Mouse (Mus musculus): Measurements from ENCODE around the gene Batf2. TPM values are rescaled to one million over a fixed set of nuclear protein-coding genes. Genes with fewer than 3 reads are reported as not detected.
A peak's percentile ranks its signal among the peaks of the same experiment; 100 is the strongest.

Batf2 gene
- polyA plus RNA-seq, 1 experiment from 2014 or later, result not detected

- no peak for ATAC-seq (ENCODE audit: low FRiP score)
- Histone ChIP-seq H3K4me3 (replicated peaks; ENCODE audit: low read length) (peak overlapping the region; percentile 90), H3K4me1 (replicated peaks; ENCODE audit: control insufficient read depth, insufficient read depth, low read length) (peaks cover 23% of the 10 kb centered on the region; the same call in 1 of the 2 replicates), H3K27me3 (ENCODE audit: control insufficient read depth, insufficient read depth, low read length) (no peaks in the 10 kb centered on the region), H3K27ac (peak overlapping the region; percentile 92), H3K9me3 (ENCODE audit: control insufficient read depth, low read length) (no peaks in the 10 kb centered on the region), H3K4me2 (replicated peaks) (peak overlapping the region; percentile 94), H3K9ac (peak overlapping the region; percentile 87), H3K36me3 (replicated peaks; ENCODE audit: control insufficient read depth, insufficient read depth) (peaks cover 51% of the 10 kb centered on the region)
- no peak for DNase-seq (ENCODE audit: low spot score)
- WGBS, result 6% methylated on average over 30 of the region's 32 CpGs
Observed at GRCm38 (mm10) chr19:6117346-6117985, 23.3 kb upstream of the Batf2 start.

- Histone ChIP-seq H3K36me3 (replicated peaks; ENCODE audit: control insufficient read depth, insufficient read depth) (peaks cover 48% of the 10 kb centered on the region), H3K4me3 (replicated peaks; ENCODE audit: low read length) (peak within 1 kb of the TSS; percentile 90), H3K27me3 (ENCODE audit: control insufficient read depth, insufficient read depth, low read length) (no peaks in the 10 kb centered on the region), H3K4me2 (replicated peaks) (peak within 1 kb of the TSS; percentile 94), H3K27ac (peak within 1 kb of the TSS; percentile 92), H3K9me3 (ENCODE audit: control insufficient read depth, low read length) (no peaks in the 10 kb centered on the region), H3K9ac (peak within 1 kb of the TSS; percentile 87), H3K4me1 (replicated peaks; ENCODE audit: control insufficient read depth, insufficient read depth, low read length) (peaks cover 23% of the 10 kb centered on the region; the same call in 1 of the 2 replicates)
- under 1% methylated on average over 73 of the region's 77 CpGs for WGBS
- ATAC-seq (ENCODE audit: low FRiP score) (peak; percentile 82), DNase-seq (ENCODE audit: low spot score) (peak; percentile 96)
Observed at GRCm38 (mm10) chr19:6117986-6118676, 22.7 kb upstream of the Batf2 start, which contains the start of gene Sac3d1. Gene Sac3d1, minus strand, starts transcription at chr19:6118650.

DNA sequence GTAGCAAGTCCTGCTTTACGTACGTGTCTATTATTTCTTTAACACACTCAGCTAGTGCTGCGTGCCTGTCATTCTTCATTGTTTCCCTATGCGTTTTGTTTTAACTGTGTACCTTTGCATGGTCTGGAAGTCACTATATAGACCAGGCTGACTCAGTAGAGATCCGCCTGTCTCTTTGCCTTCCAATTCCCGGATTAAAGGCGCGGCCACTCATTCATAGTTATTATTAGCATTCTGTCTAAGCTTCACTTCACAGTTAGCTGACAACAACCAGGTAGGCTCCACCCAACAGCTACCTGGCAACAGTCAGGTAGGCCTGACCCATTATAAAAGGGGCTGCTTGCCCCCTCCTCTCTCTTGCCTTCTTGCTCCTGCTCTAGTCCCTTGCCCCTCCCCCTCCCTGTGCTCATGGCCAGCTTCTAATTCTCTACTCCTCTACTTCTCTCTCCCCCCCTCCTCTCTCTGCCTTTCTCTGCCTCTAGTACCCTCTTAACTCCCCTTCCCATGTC is 22.1 kb upstream of the Batf2 start:
- Histone ChIP-seq H3K9me3 (ENCODE audit: control insufficient read depth, low read length) (no peaks in the 10 kb centered on the region), H3K9ac (peak overlapping the region; percentile 87), H3K36me3 (replicated peaks; ENCODE audit: control insufficient read depth, insufficient read depth) (peaks cover 46% of the 10 kb centered on the region), H3K27me3 (ENCODE audit: control insufficient read depth, insufficient read depth, low read length) (no peaks in the 10 kb centered on the region), H3K4me2 (replicated peaks) (peak overlapping the region; percentile 94), H3K27ac (peak overlapping the region; percentile 92), H3K4me1 (replicated peaks; ENCODE audit: control insufficient read depth, insufficient read depth, low read length) (peaks cover 23% of the 10 kb centered on the region; the same call in 1 of the 2 replicates), H3K4me3 (replicated peaks; ENCODE audit: low read length) (peak overlapping the region; percentile 90)
- ATAC-seq (ENCODE audit: low FRiP score), result peak; percentile 59
- DNase-seq (ENCODE audit: low spot score), result no peak
- WGBS, result 0% methylated on average over 8 of the region's 8 CpGs

- no peak overlapping the region for H3K4me2 ChIP-seq (replicated peaks)
- peaks cover 19% of the 10 kb centered on the region; the same call in 1 of the 2 replicates for H3K4me1 ChIP-seq (replicated peaks; ENCODE audit: control insufficient read depth, insufficient read depth, low read length)
- no peak overlapping the region for H3K27ac ChIP-seq
- no peak overlapping the region for H3K4me3 ChIP-seq (replicated peaks; ENCODE audit: low read length)
- 41% methylated on average over 19 of the region's 19 CpGs for WGBS
- no peak for DNase-seq (ENCODE audit: low spot score)
- no peaks in the 10 kb centered on the region for H3K9me3 ChIP-seq (ENCODE audit: control insufficient read depth, low read length)
- H3K9ac ChIP-seq, result 0 out of 2 replicates have a peak overlapping the region, but pooled peaks have one; percentile 11
- no peak for ATAC-seq (ENCODE audit: low FRiP score)
- peaks cover 20% of the 10 kb centered on the region for H3K36me3 ChIP-seq (replicated peaks; ENCODE audit: control insufficient read depth, insufficient read depth)
- no peaks in the 10 kb centered on the region for H3K27me3 ChIP-seq (ENCODE audit: control insufficient read depth, insufficient read depth, low read length)
Observed at GRCm38 (mm10) chr19:6121761-6122160, 19.0 kb upstream of the Batf2 start.

- Histone ChIP-seq H3K36me3 (replicated peaks; ENCODE audit: control insufficient read depth, insufficient read depth) (peaks cover 20% of the 10 kb centered on the region), H3K27me3 (ENCODE audit: control insufficient read depth, insufficient read depth, low read length) (no peaks in the 10 kb centered on the region), H3K9ac (peak overlapping the region; percentile 8; the same call in 1 of the 2 replicates), H3K4me1 (replicated peaks; ENCODE audit: control insufficient read depth, insufficient read depth, low read length) (peaks cover 15% of the 10 kb centered on the region; the same call in 1 of the 2 replicates), H3K4me2 (replicated peaks) (no peak overlapping the region), H3K4me3 (replicated peaks; ENCODE audit: low read length) (no peak overlapping the region), H3K27ac (0 out of 2 replicates have a peak overlapping the region, but pooled peaks have one; percentile 16), H3K9me3 (ENCODE audit: control insufficient read depth, low read length) (no peaks in the 10 kb centered on the region)
- ATAC-seq (ENCODE audit: low FRiP score) (no peak), DNase-seq (ENCODE audit: low spot score) (peak; percentile 48)
- 57% methylated on average over 8 of the region's 8 CpGs for WGBS
Observed at GRCm38 (mm10) chr19:6123330-6123729, 17.5 kb upstream of the Batf2 start.

GRCm38 (mm10) chr19:6124898-6125297 is 15.9 kb upstream of the Batf2 start:
- no peak for ATAC-seq (ENCODE audit: low FRiP score)
- WGBS, result 88% methylated on average over 2 of the region's 2 CpGs
- Histone ChIP-seq H3K36me3 (replicated peaks; ENCODE audit: control insufficient read depth, insufficient read depth) (peaks cover 14% of the 10 kb centered on the region), H3K27ac (no peak overlapping the region), H3K9ac (no peak overlapping the region), H3K4me2 (replicated peaks) (no peak overlapping the region), H3K4me3 (replicated peaks; ENCODE audit: low read length) (no peak overlapping the region), H3K9me3 (ENCODE audit: control insufficient read depth, low read length) (no peaks in the 10 kb centered on the region), H3K27me3 (ENCODE audit: control insufficient read depth, insufficient read depth, low read length) (no peaks in the 10 kb centered on the region), H3K4me1 (replicated peaks; ENCODE audit: control insufficient read depth, insufficient read depth, low read length) (0 out of 2 replicates have a peak, but pooled peaks cover 4% of the 10 kb centered on the region)
- no peak for DNase-seq (ENCODE audit: low spot score)

GRCm38 (mm10) chr19:6126289-6126688 is 14.5 kb upstream of the Batf2 start:
- 0 out of 2 replicates have a peak, but pooled peaks cover 4% of the 10 kb centered on the region for H3K4me1 ChIP-seq (replicated peaks; ENCODE audit: control insufficient read depth, insufficient read depth, low read length)
- peaks cover 11% of the 10 kb centered on the region for H3K36me3 ChIP-seq (replicated peaks; ENCODE audit: control insufficient read depth, insufficient read depth)
- H3K27ac ChIP-seq, result no peak overlapping the region
- WGBS, result 27% methylated on average over 4 of the region's 4 CpGs
- no peaks in the 10 kb centered on the region for H3K27me3 ChIP-seq (ENCODE audit: control insufficient read depth, insufficient read depth, low read length)
- H3K9me3 ChIP-seq (ENCODE audit: control insufficient read depth, low read length), result no peaks in the 10 kb centered on the region
- peak; percentile 70 for DNase-seq (ENCODE audit: low spot score)
- no peak overlapping the region for H3K4me3 ChIP-seq (replicated peaks; ENCODE audit: low read length)
- no peak overlapping the region for H3K4me2 ChIP-seq (replicated peaks)
- H3K9ac ChIP-seq, result no peak overlapping the region
- ATAC-seq (ENCODE audit: low FRiP score), result no peak

DNA sequence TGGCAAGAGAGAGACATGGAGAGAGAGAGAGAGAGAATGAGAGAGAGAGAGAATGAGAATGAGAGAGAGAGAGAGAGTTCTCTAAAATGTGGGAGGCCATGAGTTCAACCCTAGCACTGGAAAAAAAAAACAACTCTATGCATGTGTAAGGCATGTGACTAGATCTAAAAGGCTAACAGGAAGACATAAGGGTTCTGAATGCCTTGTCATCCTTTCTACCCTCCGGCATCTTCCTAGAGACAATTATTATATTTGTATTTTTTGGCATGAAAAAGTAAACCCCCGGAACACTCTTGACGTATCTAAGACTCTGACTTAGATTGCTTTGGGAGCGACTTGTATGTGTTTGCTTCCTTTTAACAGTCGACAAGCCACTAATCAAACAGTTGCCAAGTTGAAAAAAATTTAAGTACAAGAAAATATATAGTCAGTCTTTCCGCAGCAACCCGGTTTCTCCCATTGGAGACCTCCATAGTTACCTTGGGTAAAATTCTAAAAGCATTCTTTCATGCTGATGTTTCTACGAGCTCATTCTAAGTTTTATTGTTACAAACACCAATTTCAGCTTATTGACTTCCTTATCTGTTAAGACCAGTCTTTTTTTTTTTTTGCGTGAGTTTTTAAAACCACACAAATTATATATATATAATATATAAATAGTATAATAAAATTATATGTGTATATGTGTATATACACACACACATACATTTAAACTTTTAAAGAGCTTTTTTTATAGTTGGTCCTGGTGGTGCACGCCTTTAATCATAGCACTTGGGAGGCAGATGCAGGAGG is 13.8 kb upstream of the Batf2 start:
- ATAC-seq (ENCODE audit: low FRiP score) (no peak), DNase-seq (ENCODE audit: low spot score) (no peak)
- peak overlapping the region; percentile 90 for H3K27ac ChIP-seq
- no peaks in the 10 kb centered on the region for H3K27me3 ChIP-seq (ENCODE audit: control insufficient read depth, insufficient read depth, low read length)
- peak overlapping the region; percentile 57 for H3K4me2 ChIP-seq (replicated peaks)
- 76% methylated on average over 10 of the region's 10 CpGs for WGBS
- no peaks in the 10 kb centered on the region for H3K9me3 ChIP-seq (ENCODE audit: control insufficient read depth, low read length)
- H3K4me1 ChIP-seq (replicated peaks; ENCODE audit: control insufficient read depth, insufficient read depth, low read length), result 0 out of 2 replicates have a peak, but pooled peaks cover 4% of the 10 kb centered on the region
- H3K9ac ChIP-seq, result peak overlapping the region; percentile 74; the same call in 1 of the 2 replicates
- peaks cover 4% of the 10 kb centered on the region; the same call in 1 of the 2 replicates for H3K36me3 ChIP-seq (replicated peaks; ENCODE audit: control insufficient read depth, insufficient read depth)
- H3K4me3 ChIP-seq (replicated peaks; ENCODE audit: low read length), result peak overlapping the region; percentile 55
